Mouse (Mus musculus) adrenal gland, adult 8-10 months (tissue): ENCODE results near the gene Acsm4. TPM values are rescaled to one million over a fixed set of nuclear protein-coding genes. Genes with fewer than 3 reads are reported as not detected.

Experiments
- total RNA-seq, 4 experiments: library from RNA; stranded (reverse); gene quantifications; 2 replicates each; pipeline ENCODE4 v1.2.4; 2022

Acsm4 gene
- total RNA-seq, 4 experiments from 2014 or later, result not detected

Other genes with a start within 250 kb of the Acsm4 start
- not detected for gene Gp2, start 230.7 kb upstream of the Acsm4 start, total RNA-seq
- gene Umod, start 210.7 kb upstream of the Acsm4 start, total RNA-seq, result not detected
- 1 to 10 TPM; 4.3 to 5.8 (median 4.8) TPM for gene Acsm5, start 170.6 kb upstream of the Acsm4 start, total RNA-seq
- under 1 TPM in 1 of 4 experiments, not detected in 3; 0.70 TPM for gene Pdilt, start 166.5 kb upstream of the Acsm4 start, total RNA-seq
- not detected for gene Acsm2, start 135.7 kb upstream of the Acsm4 start, total RNA-seq
- gene Acsm1, start 83.0 kb upstream of the Acsm4 start, total RNA-seq, result not detected
- 10 to 100 TPM; 36.0 to 42.5 (median 39.1) TPM for gene Thumpd1, start 30.8 kb downstream of the Acsm4 start, total RNA-seq
- 10 to 100 TPM in 2 of 4 experiments, 1 to 10 TPM in 2; 3.2 to 37.5 (median 17.3) TPM for gene Acsm3, start 70.9 kb downstream of the Acsm4 start, total RNA-seq
- 10 to 100 TPM in 2 of 4 experiments, 1 to 10 TPM in 2; 5.1 to 11.7 (median 9.6) TPM for gene Rexo5, start 104.0 kb downstream of the Acsm4 start, total RNA-seq
- 1 to 10 TPM; 5.5 to 9.3 (median 6.7) TPM for gene Eri2, start 104.0 kb downstream of the Acsm4 start, total RNA-seq
- 1 to 10 TPM; 5.7 to 6.9 (median 5.8) TPM for gene Lyrm1, start 205.8 kb downstream of the Acsm4 start, total RNA-seq
- 10 to 100 TPM; 21.8 to 35.5 (median 26.6) TPM for gene Dcun1d3, start 206.3 kb downstream of the Acsm4 start, total RNA-seq